Mouse (Mus musculus): Measurements from ENCODE around the gene Mdh1. TPM values are rescaled to one million over a fixed set of nuclear protein-coding genes. Genes with fewer than 3 reads are reported as not detected.

Gene Mdh1
- polyA plus RNA-seq (2012; rRNA removed), result 91.2 and 261 TPM in 2 replicates

- TF ChIP-seq CTCF (IDR thresholded peaks at IDR 0.05; ENCODE audit: extremely low read depth, insufficient read length, insufficient replicate concordance, low read depth, low read length) (no peak), POLR2A (IDR thresholded peaks at IDR 0.05; ENCODE audit: low read depth, low read length) (peak; percentile 92)
- H3K27ac ChIP-seq (ENCODE audit: insufficient read depth, low read depth, low read length), result peak within 1 kb of the TSS; percentile 90
- H3K4me1 ChIP-seq (ENCODE audit: control insufficient read depth, insufficient read depth, insufficient read length, low read length), result 0 out of 2 replicates have a peak, but pooled peaks cover 4% of the 10 kb centered on the region
- no peaks in the 10 kb centered on the region for H3K27me3 ChIP-seq (ENCODE audit: control insufficient read depth, insufficient read depth, low read length)
- peaks cover 9% of the 10 kb centered on the region for H3K36me3 ChIP-seq (ENCODE audit: control insufficient read depth, insufficient read depth, low read length)
- WGBS, result under 1% methylated on average over 42 of the region's 42 CpGs
- peak within 1 kb of the TSS; percentile 75 for H3K4me3 ChIP-seq (ENCODE audit: low read depth, low read length)
These were observed at the start of gene Mdh1, which contains the start of gene Wdpcp for GRCm38 (mm10) chr11:21571700-21572381. Mdh1 (minus strand) TSS chr11:21572367. Wdpcp (plus strand) TSS chr11:21572235.

DNA sequence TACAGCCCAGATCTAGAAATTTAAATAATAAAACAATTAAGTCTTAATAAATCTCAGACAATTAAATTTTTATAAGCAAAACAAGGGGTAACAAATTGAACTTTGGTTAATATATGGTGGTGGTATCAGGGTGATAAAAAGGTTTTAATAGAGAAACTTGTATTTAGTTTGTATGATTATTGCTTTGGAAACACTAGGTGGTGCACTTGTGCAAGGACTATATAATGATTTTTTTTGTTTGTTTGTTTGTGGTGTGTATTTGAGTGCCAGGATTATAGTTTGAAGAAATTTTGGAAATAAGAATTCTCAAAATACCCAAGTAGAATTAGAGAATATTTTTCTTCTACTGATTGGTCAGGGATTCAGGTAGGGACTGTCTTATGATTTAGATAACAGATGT, 43.7 kb upstream of the Mdh1 start:
- no peak overlapping the region for H3K4me3 ChIP-seq (ENCODE audit: low read depth, low read length)
- TF ChIP-seq POLR2A (IDR thresholded peaks at IDR 0.05; ENCODE audit: low read depth, low read length), result no peak
- TF ChIP-seq CTCF (IDR thresholded peaks at IDR 0.05; ENCODE audit: extremely low read depth, insufficient read length, insufficient replicate concordance, low read depth, low read length), result no peak
- no peak overlapping the region for H3K27ac ChIP-seq (ENCODE audit: insufficient read depth, low read depth, low read length)
- H3K36me3 ChIP-seq (ENCODE audit: control insufficient read depth, insufficient read depth, low read length), result no peaks in the 10 kb centered on the region
- H3K4me1 ChIP-seq (ENCODE audit: control insufficient read depth, insufficient read depth, insufficient read length, low read length), result no peaks in the 10 kb centered on the region
- H3K27me3 ChIP-seq (ENCODE audit: control insufficient read depth, insufficient read depth, low read length), result no peaks in the 10 kb centered on the region

GRCm38 (mm10) chr11:21602497-21602896, 30.3 kb upstream of the Mdh1 start:
- H3K36me3 ChIP-seq (ENCODE audit: control insufficient read depth, insufficient read depth, low read length), result no peaks in the 10 kb centered on the region
- no peak overlapping the region for H3K27ac ChIP-seq (ENCODE audit: insufficient read depth, low read depth, low read length)
- H3K4me3 ChIP-seq (ENCODE audit: low read depth, low read length), result no peak overlapping the region
- WGBS, result 71% methylated on average over 5 of the region's 5 CpGs
- no peaks in the 10 kb centered on the region for H3K27me3 ChIP-seq (ENCODE audit: control insufficient read depth, insufficient read depth, low read length)
- H3K4me1 ChIP-seq (ENCODE audit: control insufficient read depth, insufficient read depth, insufficient read length, low read length), result no peaks in the 10 kb centered on the region
- no peak for TF ChIP-seq POLR2A (IDR thresholded peaks at IDR 0.05; ENCODE audit: low read depth, low read length)
- TF ChIP-seq CTCF (IDR thresholded peaks at IDR 0.05; ENCODE audit: extremely low read depth, insufficient read length, insufficient replicate concordance, low read depth, low read length), result no peak

- no peak for TF ChIP-seq POLR2A (IDR thresholded peaks at IDR 0.05; ENCODE audit: low read depth, low read length)
- TF ChIP-seq CTCF (IDR thresholded peaks at IDR 0.05; ENCODE audit: extremely low read depth, insufficient read length, insufficient replicate concordance, low read depth, low read length), result no peak
- H3K27me3 ChIP-seq (ENCODE audit: control insufficient read depth, insufficient read depth, low read length), result no peaks in the 10 kb centered on the region
- H3K36me3 ChIP-seq (ENCODE audit: control insufficient read depth, insufficient read depth, low read length), result no peaks in the 10 kb centered on the region
- no peak overlapping the region for H3K4me3 ChIP-seq (ENCODE audit: low read depth, low read length)
- no peaks in the 10 kb centered on the region for H3K4me1 ChIP-seq (ENCODE audit: control insufficient read depth, insufficient read depth, insufficient read length, low read length)
- WGBS, result 68% methylated on average over 1 of the region's 1 CpGs
- H3K27ac ChIP-seq (ENCODE audit: insufficient read depth, low read depth, low read length), result no peak overlapping the region
These were observed 11.1 kb upstream of the Mdh1 start for GRCm38 (mm10) chr11:21583286-21583685.

DNA sequence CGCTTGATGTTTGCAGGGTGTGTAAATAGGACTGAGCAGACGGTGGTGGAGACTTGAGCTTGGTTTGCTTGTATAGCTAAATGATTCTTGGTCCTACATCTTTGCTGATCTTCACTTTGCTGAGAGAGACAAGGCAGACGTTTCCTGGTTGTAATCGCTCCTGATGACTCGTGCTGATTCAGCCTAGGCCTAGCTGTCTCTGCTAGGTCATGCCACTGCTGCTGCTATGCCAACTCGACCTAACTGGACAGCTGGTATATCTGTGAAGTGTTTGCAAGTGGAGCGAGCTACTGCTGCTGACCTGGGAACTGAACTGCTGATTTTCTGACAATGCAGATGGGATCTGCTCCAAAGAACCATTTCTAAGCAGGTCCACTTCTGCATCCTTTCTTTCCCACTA, 9.3 kb upstream of the Mdh1 start:
- H3K27ac ChIP-seq (ENCODE audit: insufficient read depth, low read depth, low read length), result no peak overlapping the region
- H3K4me1 ChIP-seq (ENCODE audit: control insufficient read depth, insufficient read depth, insufficient read length, low read length), result no peaks in the 10 kb centered on the region
- 71% methylated on average over 7 of the region's 7 CpGs for WGBS
- no peak overlapping the region for H3K4me3 ChIP-seq (ENCODE audit: low read depth, low read length)
- H3K27me3 ChIP-seq (ENCODE audit: control insufficient read depth, insufficient read depth, low read length), result no peaks in the 10 kb centered on the region
- TF ChIP-seq POLR2A (IDR thresholded peaks at IDR 0.05; ENCODE audit: low read depth, low read length) (no peak), CTCF (IDR thresholded peaks at IDR 0.05; ENCODE audit: extremely low read depth, insufficient read length, insufficient replicate concordance, low read depth, low read length) (no peak)
- H3K36me3 ChIP-seq (ENCODE audit: control insufficient read depth, insufficient read depth, low read length), result no peaks in the 10 kb centered on the region

DNA sequence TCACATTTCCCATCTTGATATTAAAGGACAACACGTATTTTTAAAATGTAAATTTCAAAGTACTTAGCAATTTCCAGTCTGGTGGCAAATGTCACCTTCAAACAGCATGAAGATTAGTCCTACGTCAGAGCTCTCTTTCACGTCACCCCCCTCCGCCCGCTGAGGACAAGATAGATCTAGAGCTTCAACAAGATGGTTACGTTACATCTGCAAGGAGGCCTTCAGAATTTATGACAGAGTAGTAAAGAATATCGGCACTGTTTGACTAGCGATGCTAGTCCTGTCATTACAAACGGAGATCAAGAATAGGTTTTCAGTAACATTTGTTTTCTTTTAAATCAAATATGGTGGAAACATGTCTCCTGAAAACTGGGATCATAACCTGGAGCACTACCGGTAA, 1.2 kb downstream of the Mdh1 start:
- Histone ChIP-seq H3K27me3 (ENCODE audit: control insufficient read depth, insufficient read depth, low read length) (no peaks in the 10 kb centered on the region), H3K36me3 (ENCODE audit: control insufficient read depth, insufficient read depth, low read length) (peaks cover 17% of the 10 kb centered on the region), H3K27ac (ENCODE audit: insufficient read depth, low read depth, low read length) (peak overlapping the region; percentile 90), H3K4me1 (ENCODE audit: control insufficient read depth, insufficient read depth, insufficient read length, low read length) (0 out of 2 replicates have a peak, but pooled peaks cover 4% of the 10 kb centered on the region), H3K4me3 (ENCODE audit: low read depth, low read length) (peak overlapping the region; percentile 75)
- WGBS, result 3% methylated on average over 10 of the region's 10 CpGs
- TF ChIP-seq POLR2A (IDR thresholded peaks at IDR 0.05; ENCODE audit: low read depth, low read length) (no peak), CTCF (IDR thresholded peaks at IDR 0.05; ENCODE audit: extremely low read depth, insufficient read length, insufficient replicate concordance, low read depth, low read length) (no peak)

GRCm38 (mm10) chr11:21570109-21570474, 2.1 kb downstream of the Mdh1 start:
- H3K36me3 ChIP-seq (ENCODE audit: control insufficient read depth, insufficient read depth, low read length), result peaks cover 19% of the 10 kb centered on the region
- H3K4me3 ChIP-seq (ENCODE audit: low read depth, low read length), result no peak overlapping the region
- no peaks in the 10 kb centered on the region for H3K27me3 ChIP-seq (ENCODE audit: control insufficient read depth, insufficient read depth, low read length)
- peaks cover 6% of the 10 kb centered on the region for H3K4me1 ChIP-seq (ENCODE audit: control insufficient read depth, insufficient read depth, insufficient read length, low read length)
- TF ChIP-seq POLR2A (IDR thresholded peaks at IDR 0.05; ENCODE audit: low read depth, low read length) (no peak), CTCF (IDR thresholded peaks at IDR 0.05; ENCODE audit: extremely low read depth, insufficient read length, insufficient replicate concordance, low read depth, low read length) (no peak)
- peak overlapping the region; percentile 61 for H3K27ac ChIP-seq (ENCODE audit: insufficient read depth, low read depth, low read length)
- 45% methylated on average over 2 of the region's 2 CpGs for WGBS
